Mouse (Mus musculus) stomach, embryonic 16.5 days (tissue): ENCODE data around the gene Senp7. TPM values are rescaled to one million over a fixed set of nuclear protein-coding genes. Genes with fewer than 3 reads are reported as not detected.

Source experiments
- ATAC-seq: fragments of 200-750 bp; cut with Nextera tagmentation; 2 replicates; pipeline ENCODE4 v1.8.0; 2017; ENCODE audit warnings: moderate number of reproducible peaks, moderate TSS enrichment; ENCODE audit not compliant: insufficient read depth, low FRiP score
- H3K27ac ChIP-seq: fragments of 300-500 bp; sonication (generic); 2 replicates; pipeline ENCODE4 v1.5.1; 2014; ENCODE audit warnings: low read length
- H3K27me3 ChIP-seq: fragments of 300-500 bp; sonication (generic); 2 replicates; pipeline ENCODE4 v1.6.1; 2014; ENCODE audit warnings: low read length, control low read depth, mixed read lengths; ENCODE audit not compliant: control insufficient read depth, insufficient read depth
- H3K36me3 ChIP-seq: fragments of 300-500 bp; sonication (generic); 2 replicates; pipeline ENCODE4 v1.6.1; 2014; ENCODE audit warnings: low read length; ENCODE audit not compliant: control insufficient read depth, insufficient read depth
- H3K4me1 ChIP-seq: fragments of 300-500 bp; sonication (generic); 2 replicates; pipeline ENCODE4 v1.6.1; 2014; ENCODE audit warnings: low read length, control low read depth, mixed read lengths; ENCODE audit not compliant: control insufficient read depth, insufficient read depth
- H3K4me2 ChIP-seq: fragments of 300-500 bp; sonication (generic); 2 replicates; pipeline ENCODE4 v1.6.1; 2014; ENCODE audit warnings: low read depth, low read length, mixed read lengths
- H3K4me3 ChIP-seq: fragments of 300-500 bp; sonication (generic); replicated peaks from 2 replicates; pipeline ENCODE4 v1.5.1; 2014; ENCODE audit warnings: mild to moderate bottlenecking, low read length
- H3K9ac ChIP-seq: fragments of 300-500 bp; sonication (generic); 2 replicates; pipeline ENCODE4 v1.6.1; 2014; ENCODE audit warnings: low read length
- H3K9me3 ChIP-seq: fragments of 300-500 bp; sonication (generic); replicated peaks from 2 replicates; pipeline ENCODE4 v1.6.1; 2016; ENCODE audit warnings: low read length, control low read depth; ENCODE audit not compliant: control insufficient read depth
- WGBS: fragments of 180-500 bp; shearing (Covaris S2); extraction: QIAGEN DNeasy Blood & Tissue Kit; methylation state at CpG from one replicate; pipeline ENCODE4 v1.1.7; 2014; 5-methylcytosine and 5-hydroxymethylcytosine counted together
- polyA plus RNA-seq: library from polyadenylated mRNA; unstranded; fragments of >200 nt; fragmentation: Nextera tagmentation; extraction: Ambion mirVana; gene quantifications from 2 replicates; pipeline ENCODE4 v1.2.1, GENCODE M21; 2015

The Senp7 gene
- polyA plus RNA-seq, 1 experiment from 2014 or later: 27.0 TPM

- H3K4me2 ChIP-seq: no peak overlapping the region
- ATAC-seq: no peak
These were observed 99.5 kb downstream of the Senp7 start for GRCm38 (mm10) chr16:56147679-56148078.

GRCm38 (mm10) chr16:56163466-56163865 is 115.3 kb downstream of the Senp7 start:
- Histone ChIP-seq H3K4me3 (no peak overlapping the region), H3K4me1 (no peaks in the 10 kb centered on the region), H3K9me3 (no peaks in the 10 kb centered on the region), H3K27me3 (no peaks in the 10 kb centered on the region), H3K36me3 (0 out of 2 replicates have a peak, but pooled peaks cover 3% of the 10 kb centered on the region), H3K9ac (no peak overlapping the region), H3K4me2 (no peak overlapping the region), H3K27ac (no peak overlapping the region)
- 90% methylated on average over 7 of the region's 7 CpGs for WGBS
- ATAC-seq: no peak

More at GRCm38 (mm10) chr16:56147679-56148078, 99.5 kb downstream of the Senp7 start:
- Histone ChIP-seq H3K27ac (no peak overlapping the region), H3K9ac (no peak overlapping the region), H3K4me3 (no peak overlapping the region), H3K4me1 (no peaks in the 10 kb centered on the region), H3K36me3 (no peaks in the 10 kb centered on the region), H3K9me3 (no peaks in the 10 kb centered on the region), H3K27me3 (no peaks in the 10 kb centered on the region)
- 27% methylated on average over 2 of the region's 2 CpGs for WGBS

DNA sequence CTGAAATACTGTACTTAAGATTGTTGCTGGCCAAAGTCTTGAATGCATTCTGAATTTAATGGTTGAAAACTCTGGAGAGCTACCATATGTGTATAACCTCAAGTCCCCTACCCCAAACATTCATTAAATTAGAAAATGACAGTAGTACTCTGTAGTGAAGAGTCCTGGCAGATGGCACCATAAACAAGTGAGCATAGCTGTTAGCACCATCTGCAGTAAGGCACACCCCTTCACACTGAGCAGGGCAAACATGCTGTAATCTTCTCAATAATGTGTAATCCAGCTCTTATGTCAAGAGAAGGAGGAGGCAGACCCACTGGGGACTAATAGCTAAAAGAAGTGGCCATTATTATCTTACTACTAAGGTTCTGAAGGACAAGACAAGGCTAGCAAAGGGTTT is 122.1 kb downstream of the Senp7 start:
- 0 out of 2 replicates have a peak, but pooled peaks cover 3% of the 10 kb centered on the region for H3K36me3 ChIP-seq
- H3K27me3 ChIP-seq: no peaks in the 10 kb centered on the region
- H3K4me1 ChIP-seq: no peaks in the 10 kb centered on the region
- no peaks in the 10 kb centered on the region for H3K9me3 ChIP-seq
- no peak overlapping the region for H3K9ac ChIP-seq
- H3K4me2 ChIP-seq: no peak overlapping the region
- H3K27ac ChIP-seq: no peak overlapping the region
- ATAC-seq: no peak
- H3K4me3 ChIP-seq: no peak overlapping the region

- no peak for ATAC-seq
- Histone ChIP-seq H3K27me3 (no peaks in the 10 kb centered on the region), H3K27ac (no peak overlapping the region), H3K4me1 (no peaks in the 10 kb centered on the region), H3K9me3 (no peaks in the 10 kb centered on the region), H3K4me3 (no peak overlapping the region), H3K9ac (no peak overlapping the region), H3K4me2 (no peak overlapping the region), H3K36me3 (0 out of 2 replicates have a peak, but pooled peaks cover 3% of the 10 kb centered on the region)
- WGBS: 63% methylated on average over 8 of the region's 8 CpGs
These were observed 127.9 kb downstream of the Senp7 start for GRCm38 (mm10) chr16:56175867-56176581.

- 86% methylated on average over 4 of the region's 4 CpGs for WGBS
- no peak overlapping the region for H3K4me3 ChIP-seq
- peaks cover 3% of the 10 kb centered on the region; the same call in 1 of the 2 replicates for H3K9me3 ChIP-seq
- H3K36me3 ChIP-seq: peaks cover 13% of the 10 kb centered on the region
- no peak overlapping the region for H3K4me2 ChIP-seq
- no peak overlapping the region for H3K27ac ChIP-seq
- H3K9ac ChIP-seq: no peak overlapping the region
- no peak for ATAC-seq
- H3K4me1 ChIP-seq: no peaks in the 10 kb centered on the region
- H3K27me3 ChIP-seq: no peaks in the 10 kb centered on the region
These were observed 138.7 kb downstream of the Senp7 start for GRCm38 (mm10) chr16:56186863-56187262.

DNA sequence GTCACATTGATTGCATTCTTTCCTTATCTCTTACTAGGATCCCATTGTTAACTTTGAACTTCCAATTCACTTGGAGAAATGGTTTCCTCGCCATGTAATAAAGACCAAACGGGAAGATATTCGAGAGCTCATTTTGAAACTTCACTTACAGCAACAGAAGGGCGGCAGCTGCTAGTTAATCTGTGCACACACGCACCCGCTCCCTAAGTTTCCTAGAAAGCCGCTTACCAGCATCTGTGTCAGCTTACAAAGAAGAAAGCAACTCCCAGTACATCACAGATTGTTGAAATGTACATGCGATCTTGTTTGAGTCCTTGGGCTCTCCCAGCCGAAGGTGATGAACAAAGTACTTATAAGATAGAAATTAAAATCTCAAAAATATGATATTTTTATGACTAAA is 140.1 kb downstream of the Senp7 start:
- H3K27me3 ChIP-seq: no peaks in the 10 kb centered on the region
- 92% methylated on average over 9 of the region's 9 CpGs for WGBS
- no peak overlapping the region for H3K4me3 ChIP-seq
- H3K9ac ChIP-seq: no peak overlapping the region
- peaks cover 3% of the 10 kb centered on the region; the same call in 1 of the 2 replicates for H3K9me3 ChIP-seq
- H3K4me1 ChIP-seq: no peaks in the 10 kb centered on the region
- no peak for ATAC-seq
- peaks cover 13% of the 10 kb centered on the region for H3K36me3 ChIP-seq
- no peak overlapping the region for H3K27ac ChIP-seq
- no peak overlapping the region for H3K4me2 ChIP-seq

- Histone ChIP-seq H3K4me3 (no peak within 1 kb of the TSS), H3K9ac (no peak within 1 kb of the TSS), H3K36me3 (no peaks in the 10 kb centered on the region), H3K4me1 (no peaks in the 10 kb centered on the region), H3K27ac (no peak within 1 kb of the TSS), H3K9me3 (no peaks in the 10 kb centered on the region), H3K27me3 (no peaks in the 10 kb centered on the region), H3K4me2 (no peak within 1 kb of the TSS)
- WGBS: 39% methylated on average over 6 of the region's 6 CpGs
- ATAC-seq: no peak
These were observed 155.9 kb downstream of the Senp7 start, which contains the start of gene Impg2 for GRCm38 (mm10) chr16:56204051-56204450. Gene Impg2 (plus strand): TSS chr16:56204313.

- Histone ChIP-seq H3K9me3 (no peaks in the 10 kb centered on the region), H3K27me3 (no peaks in the 10 kb centered on the region), H3K4me1 (no peaks in the 10 kb centered on the region), H3K9ac (no peak overlapping the region), H3K36me3 (no peaks in the 10 kb centered on the region), H3K27ac (no peak overlapping the region), H3K4me2 (no peak overlapping the region), H3K4me3 (no peak overlapping the region)
- ATAC-seq: no peak
- 52% methylated on average over 3 of the region's 3 CpGs for WGBS
These were observed 164.6 kb downstream of the Senp7 start for GRCm38 (mm10) chr16:56212740-56213139.

GRCm38 (mm10) chr16:56227686-56228085 is 179.5 kb downstream of the Senp7 start:
- no peaks in the 10 kb centered on the region for H3K36me3 ChIP-seq
- H3K4me3 ChIP-seq: no peak overlapping the region
- H3K9me3 ChIP-seq: no peaks in the 10 kb centered on the region
- no peak overlapping the region for H3K9ac ChIP-seq
- H3K27me3 ChIP-seq: no peaks in the 10 kb centered on the region
- ATAC-seq: no peak
- H3K4me1 ChIP-seq: no peaks in the 10 kb centered on the region
- H3K27ac ChIP-seq: no peak overlapping the region
- no peak overlapping the region for H3K4me2 ChIP-seq
